Mouse (Mus musculus) C2C12 (cell line): ENCODE data around the gene Eef1akmt2. TPM values are rescaled to one million over a fixed set of nuclear protein-coding genes. Genes with fewer than 3 reads are reported as not detected.

Experiments used
- H3K27me3 ChIP-seq: one replicate; pipeline ENCODE4 v1.6.1; 2011; ENCODE audit not compliant: control insufficient read depth, insufficient read depth, insufficient read length
- H3K36me3 ChIP-seq: one replicate; pipeline ENCODE4 v1.6.1; 2011; ENCODE audit not compliant: control insufficient read depth, insufficient read depth
- H3K4me3 ChIP-seq: one replicate; pipeline ENCODE4 v1.5.1; 2011; ENCODE audit warnings: mild to moderate bottlenecking, control low read depth; ENCODE audit not compliant: poor library complexity, insufficient read depth, severe bottlenecking
- H3K79me2 ChIP-seq: one replicate; pipeline ENCODE4 v1.6.1; 2011; ENCODE audit not compliant: control insufficient read depth, insufficient read depth
- H3K79me3 ChIP-seq: one replicate; pipeline ENCODE4 v1.6.1; 2011; ENCODE audit warnings: low read depth, control low read depth
- H3ac ChIP-seq: one replicate; pipeline ENCODE3; 2011; ENCODE audit warnings: low read depth; ENCODE audit not compliant: control insufficient read depth, insufficient read length
- CEBPB ChIP-seq: IDR thresholded peaks from one replicate; pipeline ENCODE4 v1.6.1; 2011; ENCODE audit warnings: low read depth, mild to moderate bottlenecking, control low read depth, moderate library complexity
- CTCF ChIP-seq: IDR thresholded peaks from one replicate; pipeline ENCODE4 v1.5.1; 2011; ENCODE audit not compliant: control insufficient read depth, insufficient read depth, insufficient read length
- FOSL1 ChIP-seq: IDR thresholded peaks from one replicate; pipeline ENCODE4 v1.8.0; 2011; ENCODE audit warnings: mild to moderate bottlenecking, low read length; ENCODE audit not compliant: poor library complexity, insufficient read depth, severe bottlenecking
- MAX ChIP-seq: IDR thresholded peaks from one replicate; pipeline ENCODE4 v1.6.1; 2011; ENCODE audit warnings: mild to moderate bottlenecking, control low read depth
- MYOD1 ChIP-seq: IDR thresholded peaks from one replicate; pipeline ENCODE4 v1.6.1; 2011; ENCODE audit warnings: low read depth; ENCODE audit not compliant: control insufficient read depth, insufficient read length
- MYOG ChIP-seq: IDR thresholded peaks from one replicate; pipeline ENCODE4 v1.6.1; 2011; ENCODE audit not compliant: control insufficient read depth, insufficient read length; ENCODE audit errors: extremely low read depth
- USF1 ChIP-seq: IDR thresholded peaks from one replicate; pipeline ENCODE4 v1.6.1; 2011; ENCODE audit warnings: low read depth, mild to moderate bottlenecking, control low read depth, moderate library complexity
- polyA plus RNA-seq: library from polyadenylated mRNA; unstranded; fragments of >200 nt; fragmentation: generic; extraction: Trizol; gene quantifications from one replicate; pipeline ENCODE4 v1.2.1, GENCODE M21; 2012; ENCODE audit warnings: missing spikeins

The Eef1akmt2 gene
- polyA plus RNA-seq, 1 experiment: 17.1 TPM

GRCm38 (mm10) chr7:132810879-132811278, 41.6 kb downstream of the Eef1akmt2 start:
- Histone ChIP-seq H3K36me3 (no peaks in the 10 kb centered on the region), H3ac (no peak overlapping the region), H3K79me2 (no peaks in the 10 kb centered on the region), H3K79me3 (no peaks in the 10 kb centered on the region), H3K27me3 (no peaks in the 10 kb centered on the region), H3K4me3 (no peak overlapping the region)
- no peak for TF ChIP-seq CEBPB
- peak; percentile 74 for TF ChIP-seq CTCF
- no peak for TF ChIP-seq MYOD1
- no peak for TF ChIP-seq MYOG
- TF ChIP-seq MAX: no peak
- TF ChIP-seq FOSL1: no peak
- TF ChIP-seq USF1: no peak

GRCm38 (mm10) chr7:132810368-132810767, 42.1 kb downstream of the Eef1akmt2 start:
- Histone ChIP-seq H3K36me3 (no peaks in the 10 kb centered on the region), H3ac (no peak overlapping the region), H3K27me3 (no peaks in the 10 kb centered on the region), H3K79me2 (no peaks in the 10 kb centered on the region), H3K79me3 (no peaks in the 10 kb centered on the region), H3K4me3 (no peak overlapping the region)
- TF ChIP-seq MAX: no peak
- no peak for TF ChIP-seq FOSL1
- no peak for TF ChIP-seq MYOD1
- TF ChIP-seq MYOG: no peak
- TF ChIP-seq CEBPB: no peak
- no peak for TF ChIP-seq CTCF
- no peak for TF ChIP-seq USF1

- H3K36me3 ChIP-seq: no peaks in the 10 kb centered on the region
- no peaks in the 10 kb centered on the region for H3K27me3 ChIP-seq
- no peaks in the 10 kb centered on the region for H3K79me2 ChIP-seq
- H3ac ChIP-seq: no peak overlapping the region
- no peaks in the 10 kb centered on the region for H3K79me3 ChIP-seq
- H3K4me3 ChIP-seq: no peak overlapping the region
- TF ChIP-seq CEBPB: no peak
- TF ChIP-seq MAX: no peak
- no peak for TF ChIP-seq USF1
- TF ChIP-seq MYOG: no peak
- TF ChIP-seq MYOD1: no peak
- no peak for TF ChIP-seq FOSL1
- TF ChIP-seq CTCF: no peak
Observed at GRCm38 (mm10) chr7:132809721-132810120, 42.8 kb downstream of the Eef1akmt2 start.

- TF ChIP-seq MYOG: no peak
- no peak for TF ChIP-seq FOSL1
- TF ChIP-seq USF1: no peak
- TF ChIP-seq MYOD1: no peak
- no peak for TF ChIP-seq MAX
- TF ChIP-seq CEBPB: no peak
- Histone ChIP-seq H3K36me3 (no peaks in the 10 kb centered on the region), H3K79me2 (no peaks in the 10 kb centered on the region), H3K27me3 (no peaks in the 10 kb centered on the region), H3K4me3 (no peak overlapping the region), H3K79me3 (no peaks in the 10 kb centered on the region), H3ac (no peak overlapping the region)
Observed at GRCm38 (mm10) chr7:132808841-132809682, 43.4 kb downstream of the Eef1akmt2 start.

- TF ChIP-seq CTCF (no peak), MAX (no peak), MYOD1 (no peak), MYOG (no peak), FOSL1 (no peak), CEBPB (no peak), USF1 (no peak)
- no peaks in the 10 kb centered on the region for H3K36me3 ChIP-seq
- no peaks in the 10 kb centered on the region for H3K79me2 ChIP-seq
- no peak overlapping the region for H3K4me3 ChIP-seq
- H3K79me3 ChIP-seq: no peaks in the 10 kb centered on the region
- no peak overlapping the region for H3ac ChIP-seq
- H3K27me3 ChIP-seq: no peaks in the 10 kb centered on the region
Observed at GRCm38 (mm10) chr7:132808051-132808796, 44.2 kb downstream of the Eef1akmt2 start.
